Mouse (Mus musculus): ENCODE measurements around the gene Sparc.
A peak's percentile ranks its signal among the peaks of the same experiment; 100 is the strongest.

Gene Sparc

DNA sequence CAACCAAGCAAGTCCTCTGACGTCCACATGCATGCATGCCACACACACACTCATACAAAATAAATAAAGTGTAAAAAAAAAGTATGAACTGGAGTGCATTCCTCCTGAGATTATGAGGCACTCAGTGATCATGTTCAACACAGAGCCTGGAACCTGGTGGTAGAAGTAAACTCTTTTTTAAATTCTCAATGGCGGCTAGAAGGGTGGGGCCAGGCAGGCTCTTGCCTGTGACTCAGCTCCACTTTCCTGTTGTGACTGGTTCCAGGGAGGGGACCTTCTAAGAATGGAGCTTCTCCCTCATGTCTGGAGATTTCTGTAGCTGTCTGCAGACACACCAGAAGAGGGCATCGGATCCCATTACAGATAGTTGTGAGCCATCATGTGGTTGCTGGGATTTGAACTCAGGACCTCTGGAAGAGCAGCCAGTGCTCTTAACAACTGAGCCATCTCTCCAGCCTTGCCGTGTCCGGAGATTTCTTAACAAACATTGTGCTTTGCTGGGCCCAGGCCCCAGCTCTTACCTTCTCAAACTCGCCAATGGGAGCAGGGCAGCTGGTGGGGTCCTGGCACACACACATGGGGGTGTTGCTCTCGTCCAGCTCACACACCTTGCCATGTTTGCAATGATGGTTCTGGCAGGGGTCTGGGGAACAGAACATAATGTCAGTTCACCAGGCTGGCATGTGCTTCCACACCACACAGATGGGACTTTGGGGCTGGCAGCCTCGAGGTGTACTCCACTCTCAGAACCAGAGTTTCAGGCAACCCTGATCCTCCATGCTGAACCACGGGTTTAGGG, 18.1 kb downstream of the Sparc start:
- DNase-seq = no peak

DNA sequence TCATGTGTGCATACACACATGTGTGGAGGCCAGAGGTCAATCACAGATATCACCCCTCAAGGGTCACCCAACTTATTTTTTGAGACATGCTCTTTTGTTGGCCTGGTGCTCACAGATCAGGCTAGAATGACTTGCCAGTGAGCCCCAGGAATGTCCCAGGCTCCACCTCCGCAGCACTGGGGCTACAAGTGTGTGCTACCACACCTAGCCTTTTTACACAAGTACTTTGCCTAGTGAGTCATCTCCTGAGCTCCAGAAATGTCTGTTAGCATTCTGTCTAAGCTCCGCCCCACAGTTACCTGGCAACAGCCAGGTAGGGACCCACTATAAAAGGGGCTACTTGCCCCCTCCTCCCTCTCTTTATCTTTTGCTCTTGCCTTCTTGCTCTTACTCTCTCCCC, 22.1 kb downstream of the Sparc start:
- no peak for DNase-seq

GRCm38 (mm10) chr11:55398371-55398770, 24.6 kb downstream of the Sparc start:
- DNase-seq = no peak

DNA sequence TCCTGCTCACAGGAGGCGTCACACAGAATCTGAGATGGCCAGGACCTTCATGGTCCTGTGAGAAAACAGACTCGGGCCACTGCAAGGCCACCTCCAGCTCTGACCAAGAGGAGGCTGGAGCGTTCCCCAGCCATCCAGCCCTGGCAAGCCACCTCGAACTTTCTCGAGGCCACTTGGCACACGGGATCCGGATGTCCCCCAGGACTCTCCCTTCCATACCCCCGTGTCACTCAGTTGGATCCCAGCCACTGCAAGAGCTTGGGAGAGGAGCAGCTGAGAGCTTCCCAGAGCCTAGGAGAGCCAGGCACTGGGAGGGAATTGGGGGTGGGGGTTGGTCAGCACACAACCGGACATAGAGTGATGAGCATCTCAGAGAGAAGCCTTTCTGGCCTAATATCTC, 25.5 kb downstream of the Sparc start:
- DNase-seq = no peak

- no peak for DNase-seq
Measured at GRCm38 (mm10) chr11:55397036-55397435, 25.9 kb downstream of the Sparc start.

GRCm38 (mm10) chr11:55395073-55395642, 27.8 kb downstream of the Sparc start:
- no peak for DNase-seq

GRCm38 (mm10) chr11:55394592-55394991, 28.4 kb downstream of the Sparc start:
- DNase-seq = no peak

DNA sequence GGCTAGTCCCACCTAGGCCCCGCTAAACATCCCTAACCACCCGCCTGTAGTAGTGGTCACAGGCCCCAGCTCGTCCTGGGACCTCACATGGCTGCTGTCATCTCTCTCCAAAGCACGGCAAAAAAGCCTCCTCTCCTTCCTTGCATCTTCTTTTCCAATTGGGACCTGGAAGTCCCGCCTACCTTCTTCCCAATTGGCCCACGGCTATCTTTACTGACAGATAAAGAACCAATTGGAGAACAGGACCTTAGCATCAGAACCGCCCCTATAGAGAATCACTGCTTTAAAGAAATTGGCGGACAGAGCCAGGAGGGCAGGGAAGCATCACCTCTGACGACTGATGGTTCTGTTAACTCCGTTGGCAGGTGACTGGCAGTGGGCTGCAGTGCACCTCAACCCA, 30.5 kb downstream of the Sparc start:
- no peak for DNase-seq

DNA sequence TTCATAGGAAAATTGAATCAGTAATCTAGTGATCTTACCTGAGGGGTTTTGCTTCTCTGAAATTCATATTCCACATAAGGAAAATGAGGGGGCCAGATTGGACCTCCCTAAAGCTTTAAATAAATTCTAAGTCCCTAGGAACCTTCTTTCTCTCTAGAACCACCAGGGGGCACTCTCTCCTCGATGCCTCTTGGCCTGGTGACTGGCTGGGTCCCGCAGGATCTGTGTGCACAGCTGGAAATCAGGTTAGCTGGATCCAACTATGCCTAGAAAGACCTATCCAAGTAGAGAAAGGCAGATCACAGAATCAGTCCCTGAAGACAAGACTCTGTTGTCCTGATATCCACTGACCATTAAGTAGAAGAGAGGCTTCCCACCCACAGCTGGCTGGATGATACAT, 33.2 kb downstream of the Sparc start:
- peak; percentile 51 to 53 for DNase-seq

GRCm38 (mm10) chr11:55387576-55387975, 35.4 kb downstream of the Sparc start:
- DNase-seq = no peak

- DNase-seq = peak; percentile 93 to 98
Measured at GRCm38 (mm10) chr11:55386424-55387063, 36.4 kb downstream of the Sparc start.

DNA sequence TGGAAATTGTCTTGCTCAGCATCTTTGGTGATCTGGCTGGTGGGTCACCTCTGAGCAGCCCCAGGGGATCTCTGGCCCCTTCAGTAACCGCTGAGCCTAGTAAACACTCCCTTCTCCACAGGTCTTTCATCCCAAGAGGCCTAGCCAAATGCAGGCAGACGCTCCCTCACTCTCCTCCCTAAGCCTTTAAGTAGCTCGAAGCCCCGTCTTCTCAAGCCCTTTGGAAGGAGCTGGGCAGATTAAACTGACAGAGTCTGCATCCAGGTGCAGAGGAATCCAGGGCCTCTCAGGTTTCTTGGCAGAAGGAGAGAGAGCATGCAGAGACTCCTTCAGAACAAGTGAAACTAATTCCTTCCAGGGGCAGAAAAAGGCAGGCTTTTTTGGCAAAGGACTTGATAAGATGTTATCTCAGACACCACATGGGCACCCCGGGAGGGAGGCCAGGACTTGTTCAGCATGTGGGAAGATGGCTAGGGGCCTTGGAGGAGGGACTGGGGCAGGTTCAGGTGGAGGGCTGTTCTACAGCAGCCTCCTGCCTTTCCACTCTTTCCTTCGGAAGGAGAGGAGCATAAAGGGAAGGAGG, 39.4 kb downstream of the Sparc start:
- DNase-seq = no peak

- DNase-seq = no peak
Measured at GRCm38 (mm10) chr11:55380908-55381307, 42.1 kb downstream of the Sparc start.

DNA sequence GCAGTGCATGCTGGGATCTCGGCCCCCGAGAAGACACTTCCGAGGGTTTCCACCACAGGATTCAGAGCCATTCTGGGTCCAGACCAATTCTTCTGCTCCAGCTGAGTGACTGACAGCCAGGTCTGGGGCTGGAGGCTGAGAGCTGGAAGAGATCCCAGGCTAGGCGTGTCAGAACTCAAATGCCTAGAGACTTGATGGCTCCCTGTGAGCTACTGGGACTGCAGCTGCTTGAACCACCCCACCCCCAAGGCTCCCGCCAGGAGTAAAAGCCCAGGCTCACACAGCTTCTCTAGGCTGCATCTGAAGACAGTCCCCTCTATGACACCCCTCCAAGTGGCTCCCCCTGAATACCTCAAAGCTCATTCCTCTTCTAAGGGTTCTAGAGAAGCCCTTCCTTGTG, 44.6 kb downstream of the Sparc start:
- no peak for DNase-seq

DNA sequence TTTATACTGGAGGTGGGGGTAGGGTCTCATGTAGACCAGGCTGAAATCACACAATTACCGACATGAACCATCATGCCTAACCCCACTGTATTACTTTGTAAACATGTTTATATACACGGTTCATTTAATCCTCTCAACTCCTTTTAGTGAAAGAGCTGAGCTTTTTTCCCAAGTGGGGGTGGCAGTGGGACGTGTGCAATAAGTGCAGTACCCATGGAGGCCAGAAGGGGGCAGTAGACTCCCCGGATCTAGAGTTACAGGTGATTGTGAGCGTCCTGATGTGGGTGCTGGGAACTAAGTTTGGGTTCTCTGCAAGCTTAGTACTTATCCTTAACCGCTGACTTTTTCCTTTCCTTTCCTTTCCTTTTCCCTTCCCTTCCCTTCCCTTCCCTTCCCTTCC, 49.1 kb downstream of the Sparc start:
- no peak for DNase-seq

DNA sequence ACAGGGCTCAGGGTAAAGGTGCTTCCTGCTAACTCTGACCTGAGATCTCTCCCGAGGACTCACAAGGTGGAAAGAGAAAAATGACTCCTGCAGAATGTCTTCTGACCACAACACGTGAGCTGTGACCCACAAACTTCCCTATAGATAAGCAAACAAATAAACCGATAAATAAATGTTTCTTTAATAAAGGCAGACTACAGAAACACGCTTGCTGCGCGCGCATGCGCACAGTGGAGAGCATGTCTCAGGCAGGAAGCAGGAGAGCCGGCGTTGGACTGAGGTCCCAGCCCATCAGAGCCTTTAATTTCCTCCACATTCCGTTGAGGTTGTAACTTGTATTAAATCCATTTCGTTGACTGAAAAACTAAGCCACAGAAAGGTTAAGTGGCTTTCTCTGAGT, 49.6 kb downstream of the Sparc start:
- DNase-seq = no peak

GRCm38 (mm10) chr11:55372001-55372400, 51.0 kb downstream of the Sparc start:
- DNase-seq = peak in 1 of 2 experiments; percentile 4

- no peak for DNase-seq
Measured at GRCm38 (mm10) chr11:55369093-55369471, 53.9 kb downstream of the Sparc start.

GRCm38 (mm10) chr11:55368388-55369092, 54.4 kb downstream of the Sparc start:
- DNase-seq = no peak

- DNase-seq = no peak
Measured at GRCm38 (mm10) chr11:55367783-55368182, 55.2 kb downstream of the Sparc start.

DNA sequence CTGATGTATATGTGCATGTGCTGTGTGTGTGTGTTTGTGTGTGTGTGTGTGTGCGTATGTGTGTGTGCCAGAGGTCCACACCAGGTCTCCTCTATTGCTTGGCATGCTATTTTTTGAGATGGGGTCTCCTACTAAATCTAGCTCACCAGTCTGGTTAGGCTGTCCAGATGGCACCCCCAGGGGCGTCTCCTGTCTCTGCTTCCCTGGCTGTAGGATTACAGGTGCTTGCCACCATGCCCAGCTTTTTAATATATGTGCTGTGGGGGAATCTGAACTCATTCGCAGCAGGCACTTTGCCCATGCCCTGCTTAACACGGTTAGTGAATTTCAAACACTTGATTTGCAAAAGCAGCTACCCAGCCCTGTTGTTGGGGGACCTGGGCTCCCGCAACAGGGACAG, 57.1 kb downstream of the Sparc start:
- no peak for DNase-seq

- DNase-seq = no peak
Measured at GRCm38 (mm10) chr11:55365242-55365641, 57.7 kb downstream of the Sparc start.

GRCm38 (mm10) chr11:55364662-55365061, 58.3 kb downstream of the Sparc start:
- peak; percentile 60 to 64 for DNase-seq
